Mouse (Mus musculus) megakaryocyte, embryonic 14.5 days (primary cell): ENCODE data around the gene Lztfl1.

Experiments used
- FLI1 ChIP-seq: IDR thresholded peaks from 2 replicates; pipeline ENCODE4 v1.6.1; 2012; ENCODE audit warnings: low read length, inconsistent platforms, mixed read lengths
- GATA1 ChIP-seq: IDR thresholded peaks from 3 replicates; pipeline ENCODE4 v1.6.1; 2012; ENCODE audit warnings: mixed read lengths, low read length, inconsistent platforms, borderline replicate concordance

- TF ChIP-seq FLI1 = no peak
- no peak for TF ChIP-seq GATA1
These were observed 16.6 kb upstream of the Lztfl1 start for GRCm38 (mm10) chr9:123734133-123734532.
